Mouse (Mus musculus) embryonic fibroblast, embryonic 13.5 days (primary cell): ENCODE measurements at regions not wholly inside any gene's neighbourhood (a gene's known extent, or its start where the extent isn't known, plus 50 kb on each side); places are given as distances from the start of the nearest gene placed in this dataset.

Source experiments
- CTCF ChIP-seq: IDR thresholded peaks from 2 replicates; pipeline ENCODE4 v1.5.1; 2011; ENCODE audit warnings: mild to moderate bottlenecking, control low read depth, low read length, moderate library complexity, borderline replicate concordance; ENCODE audit not compliant: insufficient read depth
- POLR2A ChIP-seq: IDR thresholded peaks from 2 replicates; pipeline ENCODE4 v1.6.1; 2011; ENCODE audit warnings: low read depth, mild to moderate bottlenecking, control low read depth, low read length, moderate library complexity

DNA sequence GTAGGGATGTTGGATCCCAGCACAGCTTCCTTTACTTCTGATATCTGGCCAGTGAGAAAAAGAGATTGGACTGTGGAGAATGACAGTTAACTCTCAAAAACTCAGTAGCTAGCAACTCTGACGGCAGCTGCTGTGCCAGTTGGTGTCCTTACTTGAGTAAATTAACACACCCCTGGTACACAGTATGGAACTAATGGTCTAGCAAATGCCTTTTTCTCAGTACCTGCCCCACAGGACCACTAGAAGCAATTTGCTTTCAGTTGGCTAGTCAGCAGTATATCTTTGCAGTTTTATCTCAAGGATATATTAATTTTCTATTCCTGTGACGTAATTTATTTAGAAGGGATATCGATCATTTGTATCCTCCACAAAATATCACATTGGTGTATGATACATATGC is 157.6 kb downstream of the Ahr start:
- no peak for TF ChIP-seq POLR2A
- TF ChIP-seq CTCF = no peak
